In genomic region chr5:91200448-91200847, GRCm38 (mm10) we compare ENCODE assay signal across 15 mouse cellular contexts.
DNase-seq lines count a peak whose midpoint lies in the region; ATAC-seq and TF ChIP-seq lines count a peak whose summit lies in the region.
"Had no signal": no experiment of that assay in that cellular context is flagged by ENCODE, and none has a peak within 500 bp of the region (broad histone marks: within the 10 kb centered on the region; RNA-seq: fewer than 3 reads in every experiment).

No protein-coding gene starts in this region.

- no peak for TF ChIP-seq EP300 in lung, postnatal 0 days (IDR thresholded peaks at IDR 0.05)

- ATAC-seq in lung, postnatal 0 days = no peak
- ATAC-seq in heart, embryonic 14.5 days (ENCODE audit: insufficient number of reproducible peaks, insufficient read depth, low FRiP score, low read depth) = peak; percentile 39; the same call in 1 of the 2 replicates
- peak; percentile 90 for ATAC-seq in intestine, postnatal 0 days

- no peaks in the 10 kb centered on the region for H3K36me3 ChIP-seq in lung, postnatal 0 days (ENCODE audit: insufficient read depth, low read length)
- no peaks in the 10 kb centered on the region for H3K36me3 ChIP-seq in heart, embryonic 14.5 days (ENCODE audit: control insufficient read depth, insufficient read depth, low read length)
- no peaks in the 10 kb centered on the region for H3K36me3 ChIP-seq in intestine, postnatal 0 days (ENCODE audit: control insufficient read depth, insufficient read depth)
- H3K36me3 ChIP-seq: embryonic facial prominence, embryonic 10.5 days; limb, embryonic 15.5 days had no signal

- no peaks in the 10 kb centered on the region for H3K9me3 ChIP-seq in lung, postnatal 0 days (ENCODE audit: low read length)
- H3K9me3 ChIP-seq in heart, embryonic 14.5 days (ENCODE audit: control insufficient read depth, low read length) = no peaks in the 10 kb centered on the region
- H3K9me3 ChIP-seq in intestine, postnatal 0 days (ENCODE audit: control insufficient read depth) = no peaks in the 10 kb centered on the region
- H3K9me3 ChIP-seq: embryonic facial prominence, embryonic 10.5 days; limb, embryonic 15.5 days had no signal

- no peaks in the 10 kb centered on the region for H3K4me1 ChIP-seq in lung, postnatal 0 days (ENCODE audit: insufficient read depth, low read depth, low read length)
- H3K4me1 ChIP-seq in heart, embryonic 14.5 days (ENCODE audit: control insufficient read depth in 2 of 2, insufficient read depth in 2 of 2, low read length in 2 of 2) = peaks cover 10 to 27% of the 10 kb centered on the region in 2 experiments
- H3K4me1 ChIP-seq in intestine, postnatal 0 days (replicated peaks; ENCODE audit: control insufficient read depth, insufficient read depth, low read length) = peaks cover 3% of the 10 kb centered on the region; the same call in 1 of the 2 replicates
- H3K4me1 ChIP-seq: embryonic facial prominence, embryonic 10.5 days; limb, embryonic 15.5 days had no signal

- peak; percentile 26 for DNase-seq in lung, postnatal 0 days (ENCODE audit: low spot score)
- no peak for DNase-seq in lung, postnatal 10 days
- peak; percentile 26 for DNase-seq in yolk sac, embryonic 10.5 days (ENCODE audit: low spot score)
- DNase-seq in thymus, postnatal 25 days = no peak
- DNase-seq in spleen, postnatal 10 days (ENCODE audit: low spot score in 2 of 2) = no peak
- DNase-seq: cerebellum, adult 2 months; kidney, adult 18-20 months; retina, postnatal 1 day; thymus, postnatal 14 days had no signal

- no peaks in the 10 kb centered on the region for H3K27me3 ChIP-seq in lung, postnatal 0 days (replicated peaks; ENCODE audit: insufficient read depth, low read length)
- H3K27me3 ChIP-seq in heart, embryonic 14.5 days (ENCODE audit: control insufficient read depth, insufficient read depth, low read length) = no peaks in the 10 kb centered on the region
- no peaks in the 10 kb centered on the region for H3K27me3 ChIP-seq in intestine, postnatal 0 days (replicated peaks; ENCODE audit: control insufficient read depth, insufficient read depth, low read length)
- H3K27me3 ChIP-seq: limb, embryonic 15.5 days had no signal

- H3K27ac ChIP-seq in lung, postnatal 0 days (ENCODE audit: low read length) = no peak overlapping the region
- peak overlapping the region; percentile 28 to 44; a peak in 1 of 4 replicates for H3K27ac ChIP-seq in heart, embryonic 14.5 days (replicated peaks in 1 of 2; ENCODE audit: control insufficient read depth in 1 of 2, insufficient read depth in 1 of 2, low read depth in 2 of 2, low read length in 2 of 2)
- H3K27ac ChIP-seq in intestine, postnatal 0 days (ENCODE audit: low read depth, low read length) = peak overlapping the region; percentile 51; the same call in 1 of the 2 replicates
- H3K27ac ChIP-seq: embryonic facial prominence, embryonic 10.5 days; left cerebral cortex, adult 2 months; limb, embryonic 15.5 days had no signal

- 26% methylated on average over 5 of the region's 5 CpGs for WGBS in lung, postnatal 0 days
- WGBS in heart, embryonic 14.5 days = 5% methylated on average over 5 of the region's 5 CpGs
- WGBS in intestine, postnatal 0 days = 20% methylated on average over 5 of the region's 5 CpGs

- no peak overlapping the region for H3K4me2 ChIP-seq in lung, postnatal 0 days (replicated peaks; ENCODE audit: low read depth, low read length)
- peak overlapping the region; percentile 31 for H3K4me2 ChIP-seq in heart, embryonic 14.5 days (ENCODE audit: low read length)
- no peak overlapping the region for H3K4me2 ChIP-seq in intestine, postnatal 0 days (replicated peaks; ENCODE audit: low read depth)
- H3K4me2 ChIP-seq: limb, embryonic 15.5 days; midbrain, embryonic 11.5 days had no signal

- no peak overlapping the region for H3K4me3 ChIP-seq in lung, postnatal 0 days (ENCODE audit: low read depth, low read length)
- H3K4me3 ChIP-seq in heart, embryonic 14.5 days (ENCODE audit: control insufficient read depth in 1 of 2, insufficient read depth in 1 of 2, low read depth in 1 of 2, low read length in 2 of 2) = no peak overlapping the region
- H3K4me3 ChIP-seq in intestine, postnatal 0 days (ENCODE audit: low read depth, low read length) = no peak overlapping the region
- H3K4me3 ChIP-seq: embryonic facial prominence, embryonic 10.5 days; left cerebral cortex, adult 2 months; limb, embryonic 15.5 days had no signal

- TF ChIP-seq CTCF in lung, postnatal 0 days (IDR thresholded peaks at IDR 0.05) = no peak
- 0 out of 2 replicates have a peak, but pooled peaks have one; percentile 4 for TF ChIP-seq CTCF in intestine, postnatal 0 days (IDR thresholded peaks at IDR 0.05; ENCODE audit: low read depth)

- H3K9ac ChIP-seq in lung, postnatal 0 days (replicated peaks; ENCODE audit: low read depth) = no peak overlapping the region
- no peak overlapping the region for H3K9ac ChIP-seq in heart, embryonic 14.5 days (ENCODE audit: low read length)
- no peak overlapping the region for H3K9ac ChIP-seq in intestine, postnatal 0 days (ENCODE audit: low read depth, low read length)
- H3K9ac ChIP-seq: limb, embryonic 15.5 days had no signal

Comparison
In these comparisons a context has a peak if more than half of its experiments do, and no peak if none do; other contexts are left out.
1. DNase-seq: peak in lung, postnatal 0 days (single experiment) and yolk sac, embryonic 10.5 days (single experiment); none in lung, postnatal 10 days (single experiment), thymus, postnatal 25 days (single experiment) and spleen, postnatal 10 days (0 of 2).